Mouse (Mus musculus): ENCODE data around the gene S100a7a. TPM values are rescaled to one million over a fixed set of nuclear protein-coding genes. Genes with fewer than 3 reads are reported as not detected.

Gene S100a7a
- not detected in 2 replicates for polyA plus RNA-seq (2015; fragmentation: Nextera tagmentation; extraction: Ambion mirVana)

GRCm38 (mm10) chr3:90653717-90654116 lies at the start of gene S100a7a:
Gene S100a7a, plus strand, starts transcription at chr3:90654017.
- Histone ChIP-seq H3K4me2 (ENCODE audit: low read depth, low read length) (no peak within 1 kb of the TSS), H3K36me3 (replicated peaks; ENCODE audit: insufficient read depth, low read length) (no peaks in the 10 kb centered on the region), H3K9me3 (ENCODE audit: low read length) (no peaks in the 10 kb centered on the region), H3K4me3 (ENCODE audit: low read depth, low read length) (no peak within 1 kb of the TSS), H3K4me1 (ENCODE audit: insufficient read depth) (no peaks in the 10 kb centered on the region), H3K27me3 (ENCODE audit: insufficient read depth, low read length) (no peaks in the 10 kb centered on the region), H3K9ac (replicated peaks) (no peak within 1 kb of the TSS), H3K27ac (ENCODE audit: low read depth) (no peak within 1 kb of the TSS)
- DNase-seq = peak; percentile 2
- no peak for ATAC-seq
- TF ChIP-seq EP300 (IDR thresholded peaks at IDR 0.05; ENCODE audit: low read depth) (no peak), CTCF (IDR thresholded peaks at IDR 0.05; ENCODE audit: low read depth) (no peak)

- Histone ChIP-seq H3K36me3 (replicated peaks; ENCODE audit: insufficient read depth, low read length) (no peaks in the 10 kb centered on the region), H3K4me1 (ENCODE audit: insufficient read depth) (no peaks in the 10 kb centered on the region), H3K27me3 (ENCODE audit: insufficient read depth, low read length) (no peaks in the 10 kb centered on the region), H3K9ac (replicated peaks) (no peak overlapping the region), H3K9me3 (ENCODE audit: low read length) (no peaks in the 10 kb centered on the region), H3K4me2 (ENCODE audit: low read depth, low read length) (no peak overlapping the region), H3K4me3 (ENCODE audit: low read depth, low read length) (no peak overlapping the region), H3K27ac (ENCODE audit: low read depth) (no peak overlapping the region)
- TF ChIP-seq CTCF (IDR thresholded peaks at IDR 0.05; ENCODE audit: low read depth) (no peak), EP300 (IDR thresholded peaks at IDR 0.05; ENCODE audit: low read depth) (no peak)
- WGBS (ENCODE audit: insufficient replicate concordance) = 84% methylated on average over 4 of the region's 4 CpGs
- DNase-seq (no peak), ATAC-seq (no peak)
These were observed 49.4 kb upstream of the S100a7a start for GRCm38 (mm10) chr3:90604416-90604815.

- no peak overlapping the region for H3K4me2 ChIP-seq (ENCODE audit: low read depth, low read length)
- H3K36me3 ChIP-seq (replicated peaks; ENCODE audit: insufficient read depth, low read length) = no peaks in the 10 kb centered on the region
- H3K4me3 ChIP-seq (ENCODE audit: low read depth, low read length) = no peak overlapping the region
- ATAC-seq = no peak
- H3K27me3 ChIP-seq (ENCODE audit: insufficient read depth, low read length) = no peaks in the 10 kb centered on the region
- WGBS (ENCODE audit: insufficient replicate concordance) = 35% methylated on average over 3 of the region's 3 CpGs
- H3K4me1 ChIP-seq (ENCODE audit: insufficient read depth) = no peaks in the 10 kb centered on the region
- DNase-seq = no peak
- no peak overlapping the region for H3K27ac ChIP-seq (ENCODE audit: low read depth)
- TF ChIP-seq EP300 (IDR thresholded peaks at IDR 0.05; ENCODE audit: low read depth) (no peak), CTCF (IDR thresholded peaks at IDR 0.05; ENCODE audit: low read depth) (no peak)
- H3K9me3 ChIP-seq (ENCODE audit: low read length) = no peaks in the 10 kb centered on the region
- no peak overlapping the region for H3K9ac ChIP-seq (replicated peaks)
These were observed 48.8 kb upstream of the S100a7a start for GRCm38 (mm10) chr3:90605049-90605448.

GRCm38 (mm10) chr3:90605736-90606135 lies 48.1 kb upstream of the S100a7a start:
- H3K4me1 ChIP-seq (ENCODE audit: insufficient read depth) = no peaks in the 10 kb centered on the region
- no peaks in the 10 kb centered on the region for H3K27me3 ChIP-seq (ENCODE audit: insufficient read depth, low read length)
- no peaks in the 10 kb centered on the region for H3K36me3 ChIP-seq (replicated peaks; ENCODE audit: insufficient read depth, low read length)
- no peak overlapping the region for H3K4me3 ChIP-seq (ENCODE audit: low read depth, low read length)
- TF ChIP-seq EP300 (IDR thresholded peaks at IDR 0.05; ENCODE audit: low read depth) (no peak), CTCF (IDR thresholded peaks at IDR 0.05; ENCODE audit: low read depth) (no peak)
- no peak overlapping the region for H3K4me2 ChIP-seq (ENCODE audit: low read depth, low read length)
- no peak overlapping the region for H3K27ac ChIP-seq (ENCODE audit: low read depth)
- DNase-seq (no peak), ATAC-seq (no peak)
- WGBS (ENCODE audit: insufficient replicate concordance) = 68% methylated on average over 2 of the region's 2 CpGs
- H3K9ac ChIP-seq (replicated peaks) = no peak overlapping the region
- H3K9me3 ChIP-seq (ENCODE audit: low read length) = no peaks in the 10 kb centered on the region

- Histone ChIP-seq H3K36me3 (replicated peaks; ENCODE audit: insufficient read depth, low read length) (no peaks in the 10 kb centered on the region), H3K4me3 (ENCODE audit: low read depth, low read length) (no peak overlapping the region), H3K27me3 (ENCODE audit: insufficient read depth, low read length) (no peaks in the 10 kb centered on the region), H3K27ac (ENCODE audit: low read depth) (no peak overlapping the region), H3K9ac (replicated peaks) (no peak overlapping the region), H3K4me2 (ENCODE audit: low read depth, low read length) (no peak overlapping the region), H3K9me3 (ENCODE audit: low read length) (no peaks in the 10 kb centered on the region), H3K4me1 (ENCODE audit: insufficient read depth) (no peaks in the 10 kb centered on the region)
- WGBS (ENCODE audit: insufficient replicate concordance) = 79% methylated on average over 6 of the region's 6 CpGs
- TF ChIP-seq CTCF (IDR thresholded peaks at IDR 0.05; ENCODE audit: low read depth) (no peak), EP300 (IDR thresholded peaks at IDR 0.05; ENCODE audit: low read depth) (no peak)
- ATAC-seq = no peak
- no peak for DNase-seq
These were observed 47.6 kb upstream of the S100a7a start for GRCm38 (mm10) chr3:90606185-90606584.

GRCm38 (mm10) chr3:90607361-90607760 lies 46.5 kb upstream of the S100a7a start:
- 66% methylated on average over 3 of the region's 3 CpGs for WGBS (ENCODE audit: insufficient replicate concordance)

GRCm38 (mm10) chr3:90608223-90608622 lies 45.6 kb upstream of the S100a7a start, which contains the start of gene S100a5:
Gene S100a5, plus strand, starts transcription at chr3:90608523.
- no peak within 1 kb of the TSS for H3K27ac ChIP-seq (ENCODE audit: low read depth)
- no peak within 1 kb of the TSS for H3K4me3 ChIP-seq (ENCODE audit: low read depth, low read length)
- H3K9ac ChIP-seq (replicated peaks) = no peak within 1 kb of the TSS
- no peak within 1 kb of the TSS for H3K4me2 ChIP-seq (ENCODE audit: low read depth, low read length)
- H3K4me1 ChIP-seq (ENCODE audit: insufficient read depth) = peaks cover 4% of the 10 kb centered on the region; the same call in 1 of the 2 replicates
- no peaks in the 10 kb centered on the region for H3K9me3 ChIP-seq (ENCODE audit: low read length)
- no peak for DNase-seq
- no peak for ATAC-seq
- 49% methylated on average over 3 of the region's 3 CpGs for WGBS (ENCODE audit: insufficient replicate concordance)
- no peaks in the 10 kb centered on the region for H3K27me3 ChIP-seq (ENCODE audit: insufficient read depth, low read length)
- H3K36me3 ChIP-seq (replicated peaks; ENCODE audit: insufficient read depth, low read length) = no peaks in the 10 kb centered on the region
- TF ChIP-seq EP300 (IDR thresholded peaks at IDR 0.05; ENCODE audit: low read depth) (no peak), CTCF (IDR thresholded peaks at IDR 0.05; ENCODE audit: low read depth) (no peak)

More at GRCm38 (mm10) chr3:90607361-90607760, 46.5 kb upstream of the S100a7a start:
- Histone ChIP-seq H3K9me3 (ENCODE audit: low read length) (no peaks in the 10 kb centered on the region), H3K4me2 (ENCODE audit: low read depth, low read length) (no peak overlapping the region), H3K36me3 (replicated peaks; ENCODE audit: insufficient read depth, low read length) (no peaks in the 10 kb centered on the region), H3K9ac (replicated peaks) (no peak overlapping the region), H3K27ac (ENCODE audit: low read depth) (no peak overlapping the region), H3K27me3 (ENCODE audit: insufficient read depth, low read length) (no peaks in the 10 kb centered on the region), H3K4me3 (ENCODE audit: low read depth, low read length) (no peak overlapping the region), H3K4me1 (ENCODE audit: insufficient read depth) (no peaks in the 10 kb centered on the region)
- no peak for DNase-seq
- TF ChIP-seq CTCF (IDR thresholded peaks at IDR 0.05; ENCODE audit: low read depth) = no peak
- TF ChIP-seq EP300 (IDR thresholded peaks at IDR 0.05; ENCODE audit: low read depth) = no peak
- ATAC-seq = no peak
